Mouse (Mus musculus) ES-Bruce4 (cell line): ENCODE measurements around the gene Prss53.

Experiments used
- CTCF ChIP-seq: IDR thresholded peaks from one replicate; pipeline ENCODE4 v1.8.1; 2011; ENCODE audit warnings: low read depth, low read length
- EP300 ChIP-seq: IDR thresholded peaks from 2 replicates; pipeline ENCODE4 v1.6.1; 2011; ENCODE audit warnings: low read depth, low read length; ENCODE audit not compliant: insufficient read depth
- POLR2A ChIP-seq: IDR thresholded peaks from one replicate; pipeline ENCODE4 v1.8.1; 2011; ENCODE audit warnings: low read length; ENCODE audit not compliant: insufficient read depth

GRCm38 (mm10) chr7:127921516-127921915 is 30.7 kb upstream of the Prss53 start:
- peak; percentile 76 for TF ChIP-seq CTCF
- TF ChIP-seq POLR2A: no peak
- no peak for TF ChIP-seq EP300
